Mouse (Mus musculus) adrenal gland, postnatal 36 days (tissue): ENCODE data around the gene Mark3. TPM values are rescaled to one million over a fixed set of nuclear protein-coding genes. Genes with fewer than 3 reads are reported as not detected.
"Not testable (repeated sequence)": the region's sequence is repeated elsewhere in the genome, so short reads cannot be mapped to it uniquely, and the experiment has no call there.

Source experiments
- DNase-seq, 2 experiments: peaks; one replicate each; pipeline ENCODE4 v3.0.0; 2021; ENCODE audit warnings: mixed read lengths in 1 of 2
- long read RNA-seq, 2 experiments: library from polyadenylated mRNA; stranded (forward); transcript quantifications; one replicate each; pipeline ENCODE4 v2.0.0; 2021; ENCODE audit warnings: borderline sequencing depth in 2 of 2
- total RNA-seq, 2 experiments: library from RNA; stranded (reverse); gene quantifications; 2 replicates each; pipeline ENCODE4 v1.2.3; 2021

Mark3 gene
- total RNA-seq = 10 to 100 TPM; 93.4 to 99.0 TPM
- long read RNA-seq, experiment 1, transcript Mark3-201 (16 exons, 3,321 nt) = minor isoform, 23 of 128 reads
- long read RNA-seq, experiment 1, transcript Mark3-206 (18 exons, 2,807 nt) = major isoform, 43 of 128 reads
- long read RNA-seq, experiment 1, transcript Mark3-202 (17 exons, 3,365 nt) = minor isoform, 7 of 128 reads
- long read RNA-seq, experiment 1, partial matches to known transcripts = 14 of 128 reads
- long read RNA-seq, experiment 1, other reads (novel, unspliced or antisense) = 40 of 128 reads
- long read RNA-seq, experiment 2, transcript Mark3-206 (18 exons, 2,807 nt) = major isoform, 14 of 34 reads
- long read RNA-seq, experiment 2, partial matches to known transcripts = 6 of 34 reads
- long read RNA-seq, experiment 2, other reads (novel, unspliced or antisense) = 9 of 34 reads

- peak; percentile 99 for DNase-seq
Measured at GRCm38 (mm10) chr12:111574074-111574886, at the start of gene Mark3. TSS of gene Mark3 (plus strand) at chr12:111574523.

GRCm38 (mm10) chr12:111524883-111525282 is 49.4 kb upstream of the Mark3 start:
- no peak for DNase-seq

DNA sequence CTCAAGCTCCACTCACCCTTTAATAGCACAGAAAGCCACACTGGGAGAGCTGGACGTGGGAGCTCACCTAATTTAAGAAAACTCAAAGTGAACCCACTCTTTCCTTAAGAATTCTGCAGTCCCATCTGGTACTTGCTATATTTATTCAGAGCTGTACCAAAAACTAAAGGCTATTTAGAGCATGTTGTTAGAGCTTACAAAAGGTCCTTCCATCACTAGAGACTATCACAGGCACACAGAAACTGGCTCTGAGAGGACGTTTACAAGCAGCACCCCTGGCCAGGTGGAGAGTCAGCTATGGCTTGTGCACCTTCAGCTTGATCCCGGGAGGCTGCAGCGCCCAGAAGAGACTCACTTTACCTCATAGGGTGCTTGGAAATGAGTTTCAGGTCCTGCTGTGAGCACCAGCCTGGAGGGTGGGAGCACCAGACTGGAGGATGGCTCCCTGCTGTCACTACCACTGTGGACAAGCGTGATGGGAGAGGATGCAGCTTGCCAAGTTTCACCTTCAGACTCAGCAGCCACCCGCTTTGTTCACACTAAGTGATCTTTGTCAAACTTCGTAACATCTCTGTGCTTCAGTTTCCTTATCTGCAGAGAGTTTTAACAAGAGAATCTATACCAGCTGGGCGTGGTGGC is 46.6 kb upstream of the Mark3 start:
- no peak for DNase-seq

- DNase-seq = no peak
Measured at GRCm38 (mm10) chr12:111529192-111529591, 45.1 kb upstream of the Mark3 start.

DNA sequence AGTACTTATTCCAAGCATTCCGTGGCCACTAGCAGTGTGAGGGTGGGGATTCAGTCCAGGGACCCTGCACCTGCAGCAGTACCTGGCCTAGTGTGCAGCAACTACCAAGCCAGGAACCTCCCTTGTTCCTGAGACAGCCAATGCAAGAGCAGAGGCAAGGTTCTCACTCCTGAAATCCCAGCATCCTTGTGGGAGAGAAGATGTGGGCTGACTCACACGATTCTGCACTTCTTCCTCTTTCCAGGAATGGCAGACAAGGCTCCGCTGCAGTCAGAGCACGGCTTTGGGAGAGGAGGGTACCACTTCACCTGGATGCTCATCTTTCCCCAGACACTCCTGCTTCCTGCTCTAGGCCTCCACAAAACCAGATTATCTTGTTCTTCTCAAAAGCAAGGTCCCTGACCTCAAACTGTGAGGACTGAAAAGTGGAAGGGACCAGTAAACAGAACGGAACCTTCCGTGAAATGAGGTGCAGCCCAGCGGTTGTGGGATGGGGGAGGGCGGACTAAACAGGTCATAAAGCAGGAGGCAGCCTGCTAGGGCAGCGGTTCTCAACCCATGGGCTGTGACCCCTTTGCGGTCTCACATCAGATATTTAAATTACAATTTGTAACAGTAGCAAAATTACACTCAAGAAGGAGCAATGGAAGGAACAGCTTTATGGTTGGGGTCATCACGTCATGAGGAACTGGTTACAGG is 41.1 kb upstream of the Mark3 start:
- DNase-seq = no peak

- DNase-seq = peak; percentile 35
Measured at GRCm38 (mm10) chr12:111535281-111535680, 39.0 kb upstream of the Mark3 start.

- DNase-seq = no peak
Measured at GRCm38 (mm10) chr12:111535762-111536161, 38.6 kb upstream of the Mark3 start.

DNA sequence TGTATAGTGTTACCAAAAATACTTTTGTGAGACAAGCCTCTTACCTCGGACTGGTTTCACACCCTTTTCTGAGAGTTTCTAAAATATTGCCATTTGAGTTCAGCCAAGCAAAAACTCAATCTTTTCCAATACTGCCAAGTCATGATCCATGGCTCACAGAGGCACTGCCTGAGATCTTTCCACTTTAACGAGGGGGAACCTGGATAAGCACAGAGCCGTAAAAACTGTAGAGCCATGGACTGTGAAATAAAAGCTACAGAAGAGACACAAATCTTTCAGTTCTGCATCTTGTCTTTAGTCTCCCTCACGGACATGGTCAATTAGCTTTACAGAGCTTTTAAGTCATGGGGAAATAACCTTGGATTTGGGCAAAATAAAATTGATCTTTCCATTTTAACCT is 37.6 kb upstream of the Mark3 start:
- DNase-seq = no peak

- peak; percentile 44 to 61 for DNase-seq
Measured at GRCm38 (mm10) chr12:111537341-111537740, 37.0 kb upstream of the Mark3 start.

GRCm38 (mm10) chr12:111537796-111538291 is 36.5 kb upstream of the Mark3 start, which contains the start of gene Eif5:
TSS of gene Eif5 (plus strand) at chr12:111538016.
- DNase-seq = peak; percentile 99

- peak; percentile 92 to 94 for DNase-seq
Measured at GRCm38 (mm10) chr12:111538292-111539040, 35.9 kb upstream of the Mark3 start.

- DNase-seq = no peak
Measured at GRCm38 (mm10) chr12:111539041-111539345, 35.3 kb upstream of the Mark3 start.

GRCm38 (mm10) chr12:111547070-111547469 is 27.3 kb upstream of the Mark3 start:
- no peak for DNase-seq

GRCm38 (mm10) chr12:111548555-111549289 is 25.6 kb upstream of the Mark3 start:
- no peak for DNase-seq

GRCm38 (mm10) chr12:111550679-111551078 is 23.6 kb upstream of the Mark3 start:
- DNase-seq = no peak

GRCm38 (mm10) chr12:111552342-111552741 is 22.0 kb upstream of the Mark3 start:
- DNase-seq = no peak

GRCm38 (mm10) chr12:111555357-111555756 is 19.0 kb upstream of the Mark3 start:
- DNase-seq = no peak

DNA sequence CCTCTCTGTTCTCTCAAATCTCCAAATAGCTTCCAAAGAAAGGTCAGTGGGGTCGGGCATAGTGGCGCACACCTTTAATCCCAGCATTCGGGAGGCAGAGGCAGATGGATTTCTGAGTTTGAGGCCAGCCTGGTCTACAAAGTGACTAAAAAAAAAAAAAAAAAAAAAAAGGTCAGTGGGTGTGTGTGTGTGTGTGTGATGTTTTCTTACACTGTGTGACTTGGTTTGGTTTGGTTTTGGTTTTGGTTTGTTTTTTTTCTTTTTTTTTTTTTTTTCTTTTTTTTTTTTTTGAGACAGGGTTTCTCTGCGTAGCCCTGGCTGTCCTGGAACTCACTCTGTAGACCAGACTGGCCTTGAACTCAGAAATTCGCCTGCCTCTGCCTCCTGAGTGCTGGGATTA is 18.4 kb upstream of the Mark3 start:
- not testable (repeated sequence) for DNase-seq

GRCm38 (mm10) chr12:111557538-111557937 is 16.8 kb upstream of the Mark3 start:
- DNase-seq = no peak

GRCm38 (mm10) chr12:111558655-111559054 is 15.7 kb upstream of the Mark3 start:
- no peak for DNase-seq
